13 mouse cellular contexts compared by ENCODE assay signal in genomic region chr7:45024281-45025248, GRCm38 (mm10). TPM values are rescaled to one million over a fixed set of nuclear protein-coding genes. Genes with fewer than 3 reads are reported as not detected.
A peak's percentile ranks its signal among the peaks of the same experiment; 100 is the strongest.
DNase-seq lines count a peak whose midpoint lies in the region; ATAC-seq and TF ChIP-seq lines count a peak whose summit lies in the region.
"Had no signal": no experiment of that assay in that cellular context is flagged by ENCODE, and none has a peak within 500 bp of the region (broad histone marks: within the 10 kb centered on the region; RNA-seq: fewer than 3 reads in every experiment).

No protein-coding gene starts in this region.

- H3K4me2 ChIP-seq in midbrain, embryonic 11.5 days, result no peak overlapping the region
- H3K4me2 ChIP-seq in midbrain, embryonic 16.5 days (ENCODE audit: low read length), result no peak overlapping the region
- H3K4me2 ChIP-seq in myocyte (ENCODE audit: low read depth), result no peak overlapping the region
- H3K4me2 ChIP-seq: liver, embryonic 13.5 days had no signal

- no peaks in the 10 kb centered on the region for H3K27me3 ChIP-seq in midbrain, embryonic 11.5 days (ENCODE audit: control insufficient read depth, insufficient read depth, low read length)
- H3K27me3 ChIP-seq in midbrain, embryonic 16.5 days (ENCODE audit: control insufficient read depth, insufficient read depth, low read depth, low read length), result no peaks in the 10 kb centered on the region
- no peaks in the 10 kb centered on the region for H3K27me3 ChIP-seq in myocyte (ENCODE audit: control insufficient read depth, insufficient read depth, insufficient read length)
- H3K27me3 ChIP-seq: CH12.LX had no signal

- peaks cover 16% of the 10 kb centered on the region for H3K36me3 ChIP-seq in midbrain, embryonic 11.5 days (ENCODE audit: control insufficient read depth, insufficient read depth, low read length)
- peaks cover 19% of the 10 kb centered on the region for H3K36me3 ChIP-seq in midbrain, embryonic 16.5 days (ENCODE audit: control insufficient read depth, insufficient read depth, low read length)
- peaks cover 5% of the 10 kb centered on the region for H3K36me3 ChIP-seq in myocyte (ENCODE audit: control insufficient read depth, insufficient read depth)

- H3K27ac ChIP-seq in midbrain, embryonic 11.5 days (ENCODE audit: low read depth, low read length), result no peak overlapping the region
- H3K27ac ChIP-seq in midbrain, embryonic 16.5 days (ENCODE audit: low read length), result no peak overlapping the region
- H3K27ac ChIP-seq: liver, embryonic 13.5 days had no signal

- 87% methylated on average over 15 of the region's 15 CpGs for WGBS in midbrain, embryonic 11.5 days
- WGBS in midbrain, embryonic 16.5 days, result 90% methylated on average over 15 of the region's 15 CpGs

- no peak for TF ChIP-seq POLR2A in brain, embryonic 14.5 days (IDR thresholded peaks at IDR 0.05; ENCODE audit: borderline replicate concordance, extremely low read depth, insufficient read depth, insufficient read length, poor library complexity, severe bottlenecking)
- TF ChIP-seq POLR2A in myocyte (IDR thresholded peaks at IDR 0.05; ENCODE audit: insufficient read length, low read depth), result no peak

- peak; percentile 88 for DNase-seq in heart, adult 11 months
- DNase-seq in heart, adult 8-10 months (ENCODE audit: low spot score), result no peak
- DNase-seq in midbrain, embryonic 11.5 days (ENCODE audit: low spot score, missing footprints), result no peak
- peak; percentile 17 for DNase-seq in brain, embryonic 14.5 days (ENCODE audit: low read depth)
- DNase-seq in kidney, adult 18-20 months, result no peak
- DNase-seq in cerebellum, postnatal 36 days, result no peak
- DNase-seq: cerebellum, adult 11 months; heart, postnatal 36 days; kidney, adult 2 months; liver, embryonic 13.5 days had no signal

- peaks cover 3% of the 10 kb centered on the region; the same call in 1 of the 2 replicates for H3K4me1 ChIP-seq in midbrain, embryonic 11.5 days (ENCODE audit: control insufficient read depth, insufficient read depth, low read length)
- H3K4me1 ChIP-seq in midbrain, embryonic 16.5 days (ENCODE audit: control insufficient read depth, insufficient read depth, low read length), result peaks cover 6% of the 10 kb centered on the region; the same call in 1 of the 2 replicates

- H3K9ac ChIP-seq in midbrain, embryonic 11.5 days (ENCODE audit: low read length), result no peak overlapping the region
- no peak overlapping the region for H3K9ac ChIP-seq in midbrain, embryonic 16.5 days (ENCODE audit: low read depth, low read length)
- H3K9ac ChIP-seq: liver, embryonic 13.5 days had no signal

- no peak for TF ChIP-seq CTCF in brain, embryonic 14.5 days (IDR thresholded peaks at IDR 0.05; ENCODE audit: borderline replicate concordance, extremely low read depth, insufficient read depth, insufficient read length)

- no peaks in the 10 kb centered on the region for H3K9me3 ChIP-seq in midbrain, embryonic 11.5 days (ENCODE audit: control insufficient read depth, low read length)
- no peaks in the 10 kb centered on the region for H3K9me3 ChIP-seq in midbrain, embryonic 16.5 days (replicated peaks; ENCODE audit: control insufficient read depth, low read length, poor library complexity, severe bottlenecking)
- H3K9me3 ChIP-seq: liver, embryonic 13.5 days had no signal

- H3K4me3 ChIP-seq in midbrain, embryonic 11.5 days (ENCODE audit: low read depth, low read length), result no peak overlapping the region
- no peak overlapping the region for H3K4me3 ChIP-seq in midbrain, embryonic 16.5 days (ENCODE audit: low read depth, low read length)
- no peak overlapping the region for H3K4me3 ChIP-seq in myocyte
- H3K4me3 ChIP-seq: liver, embryonic 13.5 days had no signal

- H3ac ChIP-seq in myocyte (ENCODE audit: control insufficient read depth, insufficient read length), result no peak overlapping the region

- no peaks in the 10 kb centered on the region for H3K79me2 ChIP-seq in myocyte (ENCODE audit: control insufficient read depth, insufficient read depth)

- ATAC-seq in midbrain, embryonic 11.5 days (ENCODE audit: low FRiP score), result 0 out of 2 replicates have a peak, but pooled peaks have one; percentile 19
- ATAC-seq in midbrain, embryonic 16.5 days, result no peak

TF ChIP-seq in myocyte, 11 proteins besides CTCF, POLR2A, EP300 and RAD21:
- TF ChIP-seq USF1 (IDR thresholded peaks at IDR 0.05; ENCODE audit: low read depth), result no peak
- peak; percentile 56 for TF ChIP-seq POLR2AphosphoS2 (IDR thresholded peaks at IDR 0.05; ENCODE audit: insufficient read length, low read depth)

RNA-seq across cellular contexts. Expression of gene Rras, which starts 6.8 kb away (rescaled TPM):
- 10 to 100 TPM; 40.2 to 49.8 (median 44.1) TPM for total RNA-seq in heart, adult 8-10 months (2022)
- polyA plus RNA-seq in midbrain, embryonic 11.5 days (2014; fragmentation: Nextera tagmentation; extraction: Ambion mirVana), result 18.6 and 22.2 TPM in 2 replicates
- polyA plus RNA-seq in midbrain, embryonic 16.5 days (2015; fragmentation: Nextera tagmentation; extraction: Ambion mirVana), result 12.2 and 12.4 TPM in 2 replicates
- polyA plus RNA-seq in brain, embryonic 14.5 days (2012; rRNA removed), result 18.2 and 20.7 TPM in 2 replicates
- 127 TPM for polyA plus RNA-seq in myocyte (2012; fragmentation: generic; extraction: Trizol)

RNA-seq across cellular contexts. Expression of gene Scaf1, which starts 8.4 kb away (rescaled TPM):
- 10 to 100 TPM; 46.8 to 56.2 (median 49.7) TPM for total RNA-seq in heart, adult 8-10 months (2022)
- polyA plus RNA-seq in midbrain, embryonic 11.5 days (2014; fragmentation: Nextera tagmentation; extraction: Ambion mirVana), result 43.6 and 44.4 TPM in 2 replicates
- polyA plus RNA-seq in midbrain, embryonic 16.5 days (2015; fragmentation: Nextera tagmentation; extraction: Ambion mirVana), result 42.4 and 47.8 TPM in 2 replicates
- polyA plus RNA-seq in brain, embryonic 14.5 days (2012; rRNA removed), result 125 and 147 TPM in 2 replicates
- 56.7 TPM for polyA plus RNA-seq in myocyte (2012; fragmentation: generic; extraction: Trizol)

RNA-seq across cellular contexts. Expression of gene Bcl2l12, which starts 26.1 kb away (rescaled TPM):
- 10 to 100 TPM in 3 of 4 experiments, 1 to 10 TPM in 1; 8.6 to 13.5 (median 11.0) TPM for total RNA-seq in heart, adult 8-10 months (2022)
- 56.0 and 62.2 TPM in 2 replicates for polyA plus RNA-seq in midbrain, embryonic 11.5 days (2014; fragmentation: Nextera tagmentation; extraction: Ambion mirVana)
- polyA plus RNA-seq in midbrain, embryonic 16.5 days (2015; fragmentation: Nextera tagmentation; extraction: Ambion mirVana), result 7.0 and 8.3 TPM in 2 replicates
- 20.5 and 33.9 TPM in 2 replicates for polyA plus RNA-seq in brain, embryonic 14.5 days (2012; rRNA removed)
- polyA plus RNA-seq in myocyte (2012; fragmentation: generic; extraction: Trizol), result 13.3 TPM

RNA-seq across cellular contexts. Expression of gene Irf3, which starts 27.1 kb away (rescaled TPM):
- total RNA-seq in heart, adult 8-10 months (2022), result 10 to 100 TPM; 23.2 to 31.9 (median 27.0) TPM
- polyA plus RNA-seq in midbrain, embryonic 11.5 days (2014; fragmentation: Nextera tagmentation; extraction: Ambion mirVana), result 55.6 and 65.9 TPM in 2 replicates
- polyA plus RNA-seq in midbrain, embryonic 16.5 days (2015; fragmentation: Nextera tagmentation; extraction: Ambion mirVana), result 52.3 and 53.6 TPM in 2 replicates
- 84.4 and 130 TPM in 2 replicates for polyA plus RNA-seq in brain, embryonic 14.5 days (2012; rRNA removed)
- 45.1 TPM for polyA plus RNA-seq in myocyte (2012; fragmentation: generic; extraction: Trizol)

RNA-seq across cellular contexts. Expression of gene Prr12, which starts 28.1 kb away (rescaled TPM):
- 10 to 100 TPM; 22.4 to 26.3 (median 24.9) TPM for total RNA-seq in heart, adult 8-10 months (2022)
- 9.6 and 12.2 TPM in 2 replicates for polyA plus RNA-seq in midbrain, embryonic 11.5 days (2014; fragmentation: Nextera tagmentation; extraction: Ambion mirVana)
- polyA plus RNA-seq in midbrain, embryonic 16.5 days (2015; fragmentation: Nextera tagmentation; extraction: Ambion mirVana), result 13.6 and 13.9 TPM in 2 replicates
- polyA plus RNA-seq in brain, embryonic 14.5 days (2012; rRNA removed), result 10.5 and 39.1 TPM in 2 replicates
- 10.2 TPM for polyA plus RNA-seq in myocyte (2012; fragmentation: generic; extraction: Trizol)

Comparison
In these comparisons a context has a peak if more than half of its experiments do, and no peak if none do; other contexts are left out.
1. DNase-seq: peak in heart, adult 11 months (single experiment) and brain, embryonic 14.5 days (single experiment); none in heart, adult 8-10 months (single experiment), midbrain, embryonic 11.5 days (single experiment), kidney, adult 18-20 months (single experiment) and cerebellum, postnatal 36 days (0 of 2).